Mouse (Mus musculus) MEL (cell line): Measurements from ENCODE around the gene Cdkal1. TPM values are rescaled to one million over a fixed set of nuclear protein-coding genes. Genes with fewer than 3 reads are reported as not detected.

Source experiments
- DNase-seq: peaks from one replicate; pipeline ENCODE4 v3.0.0; 2011; ENCODE audit warnings: low read depth, low spot score
- H3K27ac ChIP-seq: 2 replicates; pipeline ENCODE4 v1.5.1; 2012; ENCODE audit warnings: low read depth, mild to moderate bottlenecking, control low read depth, low read length, moderate library complexity; ENCODE audit not compliant: control insufficient read depth
- H3K27me3 ChIP-seq, 2 experiments: fragments of 150-350 bp in 1 of 2; sonication (generic) in 1 of 2; 2 replicates each; pipeline ENCODE4 v1.6.1; 2012; ENCODE audit warnings: low read length in 2 of 2, mild to moderate bottlenecking in 2 of 2, improper control_type of control experiment in 1 of 2, moderate library complexity in 1 of 2; ENCODE audit not compliant: insufficient read depth in 2 of 2, control insufficient read depth in 1 of 2
- H3K36me3 ChIP-seq, 2 experiments: 2 replicates each; pipeline ENCODE4 v1.6.1; 2012 to 2014; ENCODE audit warnings: low read length in 2 of 2, improper control_type of control experiment in 1 of 2, inconsistent platforms in 1 of 2, mild to moderate bottlenecking in 1 of 2; ENCODE audit not compliant: insufficient read depth in 2 of 2, control insufficient read depth in 1 of 2
- H3K4me1 ChIP-seq, 2 experiments: fragments of 150-350 bp in 1 of 2; sonication (generic) in 1 of 2; 2 replicates each; pipeline ENCODE4 v1.6.1; 2012; ENCODE audit warnings: low read length in 2 of 2, improper control_type of control experiment in 1 of 2, mild to moderate bottlenecking in 1 of 2; ENCODE audit not compliant: insufficient read depth in 2 of 2, control insufficient read depth in 1 of 2
- H3K4me3 ChIP-seq, 2 experiments: fragments of 150-350 bp in 1 of 2; sonication (generic) in 1 of 2; 2 replicates each; pipeline ENCODE4 v1.5.1; 2012; ENCODE audit warnings: low read depth in 2 of 2, low read length in 2 of 2, mild to moderate bottlenecking in 2 of 2, moderate library complexity in 2 of 2, control low read depth in 1 of 2, improper control_type of control experiment in 1 of 2; ENCODE audit not compliant: control insufficient read depth in 1 of 2, insufficient read depth in 1 of 2
- H3K79me2 ChIP-seq: 2 replicates; pipeline ENCODE4 v1.6.1; 2012; ENCODE audit warnings: mild to moderate bottlenecking, low read length, moderate library complexity; ENCODE audit not compliant: control insufficient read depth, poor library complexity, insufficient read depth
- H3K9ac ChIP-seq: 2 replicates; pipeline ENCODE4 v1.6.1; 2012; ENCODE audit warnings: low read depth, mild to moderate bottlenecking, control low read depth, low read length, moderate library complexity; ENCODE audit not compliant: control insufficient read depth, poor library complexity, severe bottlenecking
- H3K9me3 ChIP-seq: fragments of 150-350 bp; sonication (generic); replicated peaks from 2 replicates; pipeline ENCODE4 v1.6.1; 2012; ENCODE audit warnings: mild to moderate bottlenecking, low read length, improper control_type of control experiment, moderate library complexity; ENCODE audit not compliant: insufficient read depth
- BHLHE40 ChIP-seq: IDR thresholded peaks from 2 replicates; pipeline ENCODE4 v1.6.1; 2012; ENCODE audit warnings: low read depth, mild to moderate bottlenecking, inconsistent platforms, low read length, improper control_type of control experiment, borderline replicate concordance
- CHD1 ChIP-seq: IDR thresholded peaks from 2 replicates; pipeline ENCODE4 v1.6.1; 2012; ENCODE audit warnings: low read depth, mild to moderate bottlenecking, inconsistent platforms, low read length, improper control_type of control experiment
- CHD2 ChIP-seq: IDR thresholded peaks from 2 replicates; pipeline ENCODE4 v1.6.1; 2011; ENCODE audit warnings: low read length, improper control_type of control experiment
- CTCF ChIP-seq, 3 experiments: IDR thresholded peaks in 2 of 3; conservative IDR thresholded peaks in 1 of 3; 2 replicates each; pipeline ENCODE4 v1.5.1; 2011 to 2012; ENCODE audit warnings: low read length in 3 of 3, low read depth in 2 of 3, mild to moderate bottlenecking in 2 of 3, improper control_type of control experiment in 1 of 3, inconsistent platforms in 1 of 3, mixed read lengths in 1 of 3, moderate library complexity in 1 of 3; ENCODE audit not compliant: control insufficient read depth in 1 of 3, insufficient read depth in 1 of 3, poor library complexity in 1 of 3, severe bottlenecking in 1 of 3
- E2F4 ChIP-seq: IDR thresholded peaks from 2 replicates; pipeline ENCODE4 v1.6.1; 2011; ENCODE audit warnings: low read depth, low read length, improper control_type of control experiment, borderline replicate concordance
- ELF1 ChIP-seq: IDR thresholded peaks from 2 replicates; pipeline ENCODE4 v1.6.1; 2014; ENCODE audit warnings: low read depth, mild to moderate bottlenecking, inconsistent platforms, low read length, improper control_type of control experiment, moderate library complexity
- EP300 ChIP-seq, 2 experiments: IDR thresholded peaks; 2 replicates each; pipeline ENCODE4 v1.6.1; 2011; ENCODE audit warnings: improper control_type of control experiment in 2 of 2, low read length in 2 of 2, low read depth in 1 of 2, mild to moderate bottlenecking in 1 of 2
- ETS1 ChIP-seq: IDR thresholded peaks from 2 replicates; pipeline ENCODE4 v1.6.1; 2012; ENCODE audit warnings: low read depth, mild to moderate bottlenecking, inconsistent platforms, low read length, improper control_type of control experiment, moderate library complexity
- GABPA ChIP-seq: IDR thresholded peaks from 2 replicates; pipeline ENCODE4 v1.6.1; 2012; ENCODE audit warnings: low read depth, mild to moderate bottlenecking, inconsistent platforms, low read length, improper control_type of control experiment, moderate library complexity
- GATA1 ChIP-seq: IDR thresholded peaks from 2 replicates; pipeline ENCODE4 v1.6.1; 2011; ENCODE audit warnings: low read depth, low read length, improper control_type of control experiment
- HCFC1 ChIP-seq: IDR thresholded peaks from 2 replicates; pipeline ENCODE4 v1.6.1; 2012; ENCODE audit warnings: low read depth, mild to moderate bottlenecking, inconsistent platforms, low read length, improper control_type of control experiment, moderate library complexity
- JUND ChIP-seq: IDR thresholded peaks from 2 replicates; pipeline ENCODE4 v1.6.1; 2011; ENCODE audit warnings: low read depth, mild to moderate bottlenecking, improper control_type of control experiment, low read length
- KAT2A ChIP-seq: conservative IDR thresholded peaks from 2 replicates; pipeline ENCODE4 v1.6.1; 2012; ENCODE audit warnings: low read depth, low read length, improper control_type of control experiment, inconsistent platforms
- MAFK ChIP-seq: IDR thresholded peaks from 2 replicates; pipeline ENCODE4 v1.6.1; 2011; ENCODE audit warnings: low read depth, mild to moderate bottlenecking, low read length, improper control_type of control experiment, borderline replicate concordance
- MAX ChIP-seq: IDR thresholded peaks from 2 replicates; pipeline ENCODE4 v1.6.1; 2011; ENCODE audit warnings: low read length, improper control_type of control experiment
- MAZ ChIP-seq: IDR thresholded peaks from 2 replicates; pipeline ENCODE4 v1.6.1; 2012; ENCODE audit warnings: low read depth, mild to moderate bottlenecking, inconsistent platforms, low read length, improper control_type of control experiment
- MEF2A ChIP-seq: IDR thresholded peaks from 2 replicates; pipeline ENCODE4 v1.6.1; 2014; ENCODE audit warnings: low read depth, mild to moderate bottlenecking, inconsistent platforms, low read length, improper control_type of control experiment; ENCODE audit not compliant: poor library complexity, insufficient replicate concordance, severe bottlenecking; ENCODE audit errors: extremely low read depth
- MXI1 ChIP-seq: IDR thresholded peaks from 2 replicates; pipeline ENCODE4 v1.6.1; 2011; ENCODE audit warnings: mild to moderate bottlenecking, low read depth, low read length, improper control_type of control experiment
- MYB ChIP-seq: IDR thresholded peaks from 2 replicates; pipeline ENCODE4 v1.6.1; 2011; ENCODE audit warnings: mild to moderate bottlenecking, low read depth, low read length, improper control_type of control experiment
- MYC ChIP-seq: IDR thresholded peaks from 2 replicates; pipeline ENCODE4 v1.6.1; 2011; ENCODE audit warnings: low read depth, mild to moderate bottlenecking, low read length, improper control_type of control experiment, moderate library complexity
- NELFE ChIP-seq: IDR thresholded peaks from 2 replicates; pipeline ENCODE4 v1.6.1; 2011; ENCODE audit warnings: low read depth, low read length, improper control_type of control experiment
- NRF1 ChIP-seq: IDR thresholded peaks from 2 replicates; pipeline ENCODE4 v1.6.1; 2014; ENCODE audit warnings: low read depth, mild to moderate bottlenecking, inconsistent platforms, low read length, improper control_type of control experiment, moderate library complexity; ENCODE audit not compliant: poor library complexity, insufficient read depth, severe bottlenecking
- POLR2A ChIP-seq, 2 experiments: IDR thresholded peaks; 2 replicates each; pipeline ENCODE4 v1.6.1; 2011 to 2012; ENCODE audit warnings: low read length in 2 of 2, mild to moderate bottlenecking in 2 of 2, control low read depth in 1 of 2, improper control_type of control experiment in 1 of 2, low read depth in 1 of 2, moderate library complexity in 1 of 2; ENCODE audit not compliant: control insufficient read depth in 1 of 2, insufficient read depth in 1 of 2, poor library complexity in 1 of 2
- POLR2AphosphoS2 ChIP-seq: IDR thresholded peaks from 2 replicates; pipeline ENCODE4 v1.6.1; 2011; ENCODE audit warnings: low read length, improper control_type of control experiment
- POLR2AphosphoS5 ChIP-seq: IDR thresholded peaks from 2 replicates; pipeline ENCODE4 v1.6.1; 2012; ENCODE audit warnings: low read depth, borderline replicate concordance, mild to moderate bottlenecking, inconsistent platforms, low read length, moderate library complexity, mixed read lengths
- RAD21 ChIP-seq: IDR thresholded peaks from 2 replicates; pipeline ENCODE4 v1.6.1; 2011; ENCODE audit warnings: mild to moderate bottlenecking, low read depth, low read length, improper control_type of control experiment
- RCOR1 ChIP-seq: IDR thresholded peaks from 2 replicates; pipeline ENCODE4 v1.6.1; 2012; ENCODE audit warnings: low read depth, mild to moderate bottlenecking, inconsistent platforms, low read length, improper control_type of control experiment
- SIN3A ChIP-seq: IDR thresholded peaks from 2 replicates; pipeline ENCODE4 v1.6.1; 2012; ENCODE audit warnings: low read length, improper control_type of control experiment, inconsistent platforms
- SMC3 ChIP-seq: IDR thresholded peaks from 2 replicates; pipeline ENCODE4 v1.6.1; 2011; ENCODE audit warnings: low read depth, low read length, improper control_type of control experiment
- TAL1 ChIP-seq: IDR thresholded peaks from 2 replicates; pipeline ENCODE4 v1.6.1; 2012; ENCODE audit warnings: mild to moderate bottlenecking, inconsistent platforms, low read length, moderate library complexity, mixed read lengths
- TBP ChIP-seq: IDR thresholded peaks from 2 replicates; pipeline ENCODE4 v1.8.0; 2011; ENCODE audit warnings: low read depth, low read length, improper control_type of control experiment
- TCF12 ChIP-seq: IDR thresholded peaks from 2 replicates; pipeline ENCODE4 v1.6.1; 2014; ENCODE audit warnings: low read depth, mild to moderate bottlenecking, inconsistent platforms, low read length, improper control_type of control experiment, moderate library complexity
- USF1 ChIP-seq: IDR thresholded peaks from 2 replicates; pipeline ENCODE4 v1.6.1; 2014; ENCODE audit warnings: low read depth, mild to moderate bottlenecking, inconsistent platforms, low read length, improper control_type of control experiment, moderate library complexity
- USF2 ChIP-seq, 2 experiments: IDR thresholded peaks; 2 replicates each; pipeline ENCODE4 v1.6.1; 2011 to 2012; ENCODE audit warnings: improper control_type of control experiment in 2 of 2, low read length in 2 of 2, borderline replicate concordance in 1 of 2, inconsistent platforms in 1 of 2, low read depth in 1 of 2, mild to moderate bottlenecking in 1 of 2; ENCODE audit not compliant: insufficient read depth in 1 of 2
- ZC3H11A ChIP-seq: IDR thresholded peaks from 2 replicates; pipeline ENCODE4 v1.6.1; 2012; ENCODE audit warnings: low read depth, mild to moderate bottlenecking, inconsistent platforms, low read length, improper control_type of control experiment
- ZKSCAN1 ChIP-seq: IDR thresholded peaks from 2 replicates; pipeline ENCODE4 v1.6.1; 2012; ENCODE audit warnings: low read depth, mild to moderate bottlenecking, inconsistent platforms, low read length, improper control_type of control experiment, moderate library complexity
- ZMIZ1 ChIP-seq: IDR thresholded peaks from 2 replicates; pipeline ENCODE4 v1.6.1; 2012; ENCODE audit warnings: low read depth, mild to moderate bottlenecking, inconsistent platforms, low read length, improper control_type of control experiment, moderate library complexity
- ZNF384 ChIP-seq: IDR thresholded peaks from 2 replicates; pipeline ENCODE4 v1.6.1; 2012; ENCODE audit warnings: low read depth, mild to moderate bottlenecking, inconsistent platforms, low read length, improper control_type of control experiment
- polyA plus RNA-seq, 2 experiments: library from polyadenylated mRNA; stranded (reverse) in 1 of 2; unstranded in 1 of 2; fragments of >175 nt in 1 of 2; fragments of >200 nt in 1 of 2; gene quantifications; 2 replicates each; pipeline versions ENCODE4 v1.2.1 to v1.2.4; 2012; ENCODE audit warnings: low replicate concordance in 2 of 2, low read depth in 1 of 2; ENCODE audit not compliant: insufficient read length in 2 of 2, insufficient read depth in 1 of 2, missing spikeins in 1 of 2
- total RNA-seq: library from RNA; depleted of rRNA; stranded (reverse); fragments of 300-350 nt; gene quantifications from 2 replicates; pipeline ENCODE4 v1.2.3, GENCODE M21; 2012

The Cdkal1 gene
- total and polyA plus RNA-seq, 3 experiments = 10.6 to 11.0 TPM; not detected in 1

DNA sequence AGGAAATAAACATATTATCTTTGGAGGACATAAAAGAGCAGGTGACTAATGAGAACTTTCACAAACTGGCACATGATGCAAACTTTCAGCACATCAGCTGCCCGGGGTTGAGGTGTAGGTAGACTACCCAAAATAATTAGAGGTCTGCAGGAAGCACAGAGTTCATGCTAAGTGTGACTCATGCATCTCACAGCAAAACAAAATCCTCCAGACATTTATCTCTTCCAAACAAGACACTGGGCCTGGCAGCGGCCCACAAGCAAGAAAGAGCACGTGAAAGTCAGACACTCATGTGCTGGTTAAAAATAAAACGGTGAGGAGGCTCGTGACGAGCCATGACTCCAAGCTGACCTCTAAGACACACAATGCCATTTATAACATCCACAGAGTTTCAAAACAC lies 217.7 kb downstream of the Cdkal1 start:
- Histone ChIP-seq H3K27ac (peak overlapping the region; percentile 63), H3K4me3 (no peak overlapping the region), H3K9ac (peak overlapping the region; percentile 5; the same call in 1 of the 2 replicates), H3K4me1 (peaks cover 10 to 14% of the 10 kb centered on the region in 2 experiments), H3K36me3 (peaks cover 0 to 12% of the 10 kb centered on the region in 2 experiments; a peak in 2 of 4 replicates), H3K79me2 (no peaks in the 10 kb centered on the region), H3K9me3 (no peaks in the 10 kb centered on the region), H3K27me3 (no peaks in the 10 kb centered on the region)
- DNase-seq = peak; percentile 83
- TF ChIP-seq TAL1 = peak; percentile 69
- TF ChIP-seq RAD21 = no peak
- no peak for TF ChIP-seq MAFK
- peak; percentile 97 for TF ChIP-seq BHLHE40
- TF ChIP-seq SMC3 = no peak
- no peak for TF ChIP-seq ZC3H11A
- TF ChIP-seq POLR2AphosphoS5 = no peak
- no peak for TF ChIP-seq CHD1
- no peak for TF ChIP-seq ZKSCAN1
- no peak for TF ChIP-seq USF2 (IDR thresholded peaks at IDR 0.05; ENCODE audit: borderline replicate concordance in 1 of 2, insufficient read depth in 1 of 2, low read depth in 1 of 2, low read length in 2 of 2)
- TF ChIP-seq SIN3A = peak; percentile 73
- TF ChIP-seq E2F4 = no peak
- no peak for TF ChIP-seq ELF1
- peak; percentile 94 for TF ChIP-seq ETS1
- TF ChIP-seq HCFC1 = no peak
- no peak for TF ChIP-seq POLR2A (IDR thresholded peaks at IDR 0.05; ENCODE audit: control insufficient read depth in 1 of 2, insufficient read depth in 1 of 2, low read depth in 1 of 2, low read length in 2 of 2, poor library complexity in 1 of 2)
- TF ChIP-seq KAT2A = 0 out of 2 replicates have a peak, but pooled peaks have one; percentile 2
- TF ChIP-seq TCF12 = peak; percentile 84
- peak; percentile 63 for TF ChIP-seq GATA1
- TF ChIP-seq MYC = peak; percentile 89; the same call in 1 of the 2 replicates
- TF ChIP-seq USF1 = peak; percentile 59
- TF ChIP-seq JUND = peak; percentile 85; the same call in 1 of the 2 replicates
- peak; percentile 92 for TF ChIP-seq MXI1
- peak; percentile 62; the same call in 1 of the 2 replicates for TF ChIP-seq RCOR1
- no peak for TF ChIP-seq POLR2AphosphoS2
- no peak for TF ChIP-seq CTCF (IDR thresholded peaks at IDR 0.05 in 2 of 3, conservative IDR thresholded peaks at IDR 0.05 in 1 of 3; ENCODE audit: control insufficient read depth in 1 of 3, insufficient read depth in 1 of 3, low read depth in 2 of 3, low read length in 3 of 3, poor library complexity in 1 of 3, severe bottlenecking in 1 of 3)
- TF ChIP-seq ZNF384 = no peak
- no peak for TF ChIP-seq NELFE
- TF ChIP-seq MAX = peak; percentile 87
- TF ChIP-seq MEF2A = peak; percentile 55; the same call in 1 of the 2 replicates
- TF ChIP-seq MYB = no peak
- TF ChIP-seq GABPA = no peak
- 0 out of 2 replicates have a peak, but pooled peaks have one; percentile 23 for TF ChIP-seq MAZ
- peak; percentile 77 to 88 for TF ChIP-seq EP300 (IDR thresholded peaks at IDR 0.05; ENCODE audit: low read depth in 1 of 2, low read length in 2 of 2)
- TF ChIP-seq TBP = peak; percentile 82
- no peak for TF ChIP-seq NRF1
- no peak for TF ChIP-seq ZMIZ1
- TF ChIP-seq CHD2 = no peak
